Mouse (Mus musculus) heart, adult 2 months (tissue): ENCODE measurements at regions not wholly inside any gene's neighbourhood (a gene's known extent, or its start where the extent isn't known, plus 50 kb on each side); places are given as distances from the start of the nearest gene placed in this dataset.
A peak's percentile ranks its signal among the peaks of the same experiment; 100 is the strongest.
"Not testable (repeated sequence)": the region's sequence is repeated elsewhere in the genome, so short reads cannot be mapped to it uniquely, and the experiment has no call there.

ENCODE experiments used
- DNase-seq, 2 experiments: peaks; one replicate each; pipeline ENCODE4 v3.0.0; 2021
- H3K27ac ChIP-seq: fragments of 200-600 bp; 2 replicates; pipeline ENCODE4 v1.8.1; 2022
- H3K27me3 ChIP-seq: fragments of 200-500 bp; 2 replicates; pipeline ENCODE4 v1.6.1; 2012; ENCODE audit warnings: mild to moderate bottlenecking, low read length, inconsistent platforms, mixed read lengths; ENCODE audit not compliant: control insufficient read depth, insufficient read depth
- H3K36me3 ChIP-seq: fragments of 200-500 bp; 2 replicates; pipeline ENCODE4 v1.6.1; 2012; ENCODE audit warnings: low read length, inconsistent platforms; ENCODE audit not compliant: control insufficient read depth, insufficient read depth
- H3K4me1 ChIP-seq: fragments of 200-500 bp; 2 replicates; pipeline ENCODE4 v1.6.1; 2011; ENCODE audit warnings: low read length; ENCODE audit not compliant: control insufficient read depth, insufficient read depth
- H3K4me3 ChIP-seq: fragments of 200-600 bp; 2 replicates; pipeline ENCODE4 v1.8.1; 2022
- H3K79me2 ChIP-seq: fragments of 200-500 bp; replicated peaks from 2 replicates; pipeline ENCODE4 v1.6.1; 2012; ENCODE audit warnings: mild to moderate bottlenecking, inconsistent platforms, low read length, moderate library complexity, mixed read lengths; ENCODE audit not compliant: control insufficient read depth, insufficient read depth
- H3K9ac ChIP-seq: fragments of 200-500 bp; 2 replicates; pipeline ENCODE4 v1.6.1; 2012; ENCODE audit warnings: low read depth, mild to moderate bottlenecking, control low read depth, inconsistent platforms, low read length, mixed read lengths
- CTCF ChIP-seq: fragments of 200-600 bp; IDR thresholded peaks from 2 replicates; pipeline ENCODE4 v1.8.1; 2022; ENCODE audit warnings: antibody characterized with exemption, mild to moderate bottlenecking, moderate library complexity
- EP300 ChIP-seq: fragments of 200-500 bp; IDR thresholded peaks from 2 replicates; pipeline ENCODE4 v1.6.1; 2011; ENCODE audit warnings: low read depth, low read length, control low read depth; ENCODE audit not compliant: insufficient read depth
- POLR2A ChIP-seq: fragments of 200-500 bp; IDR thresholded peaks from 2 replicates; pipeline ENCODE4 v1.6.1; 2011; ENCODE audit warnings: mild to moderate bottlenecking, low read depth, low read length, control low read depth; ENCODE audit not compliant: insufficient read depth
- WGBS: fragments of 180-500 bp; shearing (Covaris S2); methylation state at CpG from one replicate; pipeline ENCODE4 v1.1.7; 2018; 5-methylcytosine and 5-hydroxymethylcytosine counted together
- intact Hi-C: fragments of 180-260 bp; cut with DNase I; formaldehyde crosslinking; loops from one replicate; pipeline ENCODE4 v1.15.1; 2025

- TF ChIP-seq POLR2A = no peak
- peak; percentile 45 for TF ChIP-seq CTCF
- intact Hi-C loops = no loop called here
Observed at GRCm38 (mm10) chr12:15416180-15416766, 400.4 kb downstream of the Trib2 start.

GRCm38 (mm10) chr12:15410419-15410818, 406.3 kb downstream of the Trib2 start:
- H3K79me2 ChIP-seq = no peaks in the 10 kb centered on the region
- H3K4me3 ChIP-seq = no peak overlapping the region
- no peak for DNase-seq
- 61% methylated on average over 3 of the region's 3 CpGs for WGBS
- no peak overlapping the region for H3K27ac ChIP-seq
- intact Hi-C loops = no loop called here
- no peak for TF ChIP-seq EP300
- no peak for TF ChIP-seq CTCF
- no peak for TF ChIP-seq POLR2A
- no peaks in the 10 kb centered on the region for H3K4me1 ChIP-seq
- no peaks in the 10 kb centered on the region for H3K27me3 ChIP-seq
- H3K36me3 ChIP-seq = no peaks in the 10 kb centered on the region
- no peak overlapping the region for H3K9ac ChIP-seq

More at GRCm38 (mm10) chr12:15416180-15416766, 400.4 kb downstream of the Trib2 start:
- Histone ChIP-seq H3K4me3 (no peak overlapping the region), H3K4me1 (no peaks in the 10 kb centered on the region), H3K79me2 (no peaks in the 10 kb centered on the region), H3K36me3 (no peaks in the 10 kb centered on the region), H3K27me3 (no peaks in the 10 kb centered on the region), H3K9ac (no peak overlapping the region), H3K27ac (no peak overlapping the region)
- DNase-seq = no peak
- 12% methylated on average over 4 of the region's 4 CpGs for WGBS

DNA sequence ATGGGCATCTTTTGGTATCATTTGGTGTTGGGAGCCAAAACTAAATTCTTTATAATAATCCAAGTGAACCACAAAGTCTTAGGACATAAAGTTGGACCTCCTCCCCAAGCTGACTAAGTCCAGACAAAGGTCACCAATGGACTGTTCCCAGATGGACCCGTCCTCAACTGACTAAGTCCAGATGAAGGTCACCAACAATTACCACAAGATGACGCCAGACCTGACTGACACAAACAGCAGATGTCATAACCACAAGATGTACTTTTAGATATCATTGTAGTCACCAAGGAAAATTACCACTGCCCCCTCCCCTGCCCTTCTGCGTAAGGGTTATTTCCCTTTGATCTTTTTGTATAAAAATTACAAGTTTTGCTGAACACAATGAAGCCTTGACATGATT, 409.1 kb downstream of the Trib2 start:
- H3K4me1 ChIP-seq, H3K27me3 ChIP-seq, H3K27ac ChIP-seq, H3K79me2 ChIP-seq, H3K4me3 ChIP-seq, intact Hi-C loops, DNase-seq, H3K36me3 ChIP-seq, H3K9ac ChIP-seq: not testable (repeated sequence)
- WGBS = 64% methylated on average over 3 of the region's 3 CpGs

GRCm38 (mm10) chr12:15392641-15393040, 424.1 kb downstream of the Trib2 start:
- TF ChIP-seq POLR2A = no peak
- intact Hi-C loops = no loop called here
- Histone ChIP-seq H3K4me1 (no peaks in the 10 kb centered on the region), H3K79me2 (no peaks in the 10 kb centered on the region), H3K9ac (no peak overlapping the region), H3K27me3 (no peaks in the 10 kb centered on the region), H3K4me3 (no peak overlapping the region), H3K27ac (no peak overlapping the region), H3K36me3 (no peaks in the 10 kb centered on the region)
- WGBS = 74% methylated on average over 3 of the region's 3 CpGs
- no peak for DNase-seq

DNA sequence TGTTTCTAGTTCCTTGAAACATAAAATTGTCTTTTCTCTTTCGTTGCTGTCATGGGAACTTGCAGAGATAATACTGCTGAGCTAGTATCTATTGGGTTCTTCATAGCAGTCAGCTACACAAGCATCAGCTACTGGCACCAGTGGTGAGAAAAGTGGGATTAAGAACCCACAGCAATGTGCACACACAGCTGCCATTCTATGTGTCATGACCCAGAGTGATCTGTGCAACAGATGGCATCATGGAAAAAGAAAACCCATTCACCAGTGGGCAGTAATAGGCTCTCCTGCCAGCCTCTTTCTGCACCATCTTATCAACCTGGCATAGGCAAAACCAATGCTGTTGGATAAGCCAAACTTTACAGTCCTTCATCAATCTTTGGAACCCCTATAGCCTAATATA, 428.1 kb downstream of the Trib2 start:
- intact Hi-C loops = no loop called here
- 69% methylated on average over 1 of the region's 1 CpGs for WGBS
- no peak for TF ChIP-seq CTCF
- TF ChIP-seq POLR2A = no peak
- no peak for TF ChIP-seq EP300
- Histone ChIP-seq H3K27me3 (no peaks in the 10 kb centered on the region), H3K4me1 (no peaks in the 10 kb centered on the region), H3K4me3 (no peak overlapping the region), H3K9ac (no peak overlapping the region), H3K36me3 (no peaks in the 10 kb centered on the region), H3K27ac (no peak overlapping the region), H3K79me2 (no peaks in the 10 kb centered on the region)
- DNase-seq = no peak

DNA sequence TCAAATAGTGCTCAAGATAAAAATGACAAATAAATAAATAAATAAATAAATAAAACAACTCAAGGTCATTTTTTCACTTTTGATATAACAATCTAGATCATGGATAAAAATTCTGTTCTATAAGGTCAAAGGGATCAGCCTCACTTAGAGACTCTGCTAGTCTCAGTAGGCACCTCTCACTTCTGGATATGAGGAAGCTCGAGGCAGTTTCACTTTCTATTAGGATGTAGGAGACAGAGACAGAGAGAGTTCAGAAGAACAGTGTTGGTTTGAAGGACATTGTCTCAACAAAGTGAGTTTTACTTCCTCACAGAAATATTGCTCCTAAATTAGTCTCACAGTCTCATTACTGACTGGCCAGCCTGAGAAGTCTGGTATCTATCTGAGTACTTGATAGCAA, 458.9 kb downstream of the Trib2 start:
- Histone ChIP-seq H3K4me1 (no peaks in the 10 kb centered on the region), H3K79me2 (no peaks in the 10 kb centered on the region), H3K27ac (no peak overlapping the region), H3K27me3 (no peaks in the 10 kb centered on the region), H3K4me3 (no peak overlapping the region), H3K36me3 (no peaks in the 10 kb centered on the region), H3K9ac (no peak overlapping the region)
- WGBS = 55% methylated on average over 1 of the region's 1 CpGs
- no peak for DNase-seq
- TF ChIP-seq POLR2A (no peak), CTCF (no peak), EP300 (no peak)
- intact Hi-C loops = no loop called here
